Mouse (Mus musculus) cerebellum, adult 2 months (tissue): ENCODE measurements around the gene Agpat1.

Experiments used
- CTCF ChIP-seq: fragments of 200-500 bp; IDR thresholded peaks from 2 replicates; pipeline ENCODE4 v1.5.1; 2011; ENCODE audit warnings: low read depth, mild to moderate bottlenecking, control low read depth, low read length, moderate library complexity, borderline replicate concordance; ENCODE audit not compliant: insufficient read depth
- POLR2A ChIP-seq: fragments of 200-500 bp; IDR thresholded peaks from 2 replicates; pipeline ENCODE4 v1.6.1; 2011; ENCODE audit warnings: low read length, control low read depth, borderline replicate concordance; ENCODE audit not compliant: insufficient read depth

DNA sequence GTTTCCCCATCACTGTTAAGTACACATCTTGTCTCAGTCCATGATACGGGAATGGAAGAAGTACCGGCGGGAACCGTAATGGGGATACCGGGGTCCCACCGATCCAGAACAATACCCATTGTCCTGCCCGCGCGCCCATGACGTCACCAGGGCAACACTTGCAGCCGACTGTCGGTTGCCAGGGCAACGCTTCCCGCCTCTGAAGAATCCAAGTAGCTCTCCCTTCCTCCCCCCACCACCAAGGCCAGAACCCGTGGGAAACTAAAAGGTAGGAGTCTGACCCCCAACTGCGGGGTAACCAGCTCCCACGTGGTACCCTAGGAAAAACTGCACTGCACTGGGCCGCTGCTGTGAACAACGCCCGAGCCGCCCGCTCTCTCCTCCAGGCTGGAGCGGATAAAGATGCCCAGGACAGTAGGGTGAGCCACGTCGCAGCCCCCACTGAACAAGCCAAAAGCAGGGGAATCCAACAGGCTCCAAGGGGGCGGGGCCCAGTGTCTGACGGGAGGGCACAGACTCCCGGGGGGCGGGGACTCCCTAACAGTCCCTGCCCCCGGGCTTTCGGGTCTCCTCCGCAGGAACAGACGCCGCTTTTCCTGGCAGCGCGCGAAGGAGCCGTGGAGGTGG lies 17.2 kb upstream of the Agpat1 start:
- no peak for TF ChIP-seq POLR2A
- TF ChIP-seq CTCF = no peak
